Mouse (Mus musculus) macrophage (primary cell): ENCODE measurements around the gene Ankef1. TPM values are rescaled to one million over a fixed set of nuclear protein-coding genes. Genes with fewer than 3 reads are reported as not detected.

Source experiments
- H3K27ac ChIP-seq: fragments of 350-480 bp; formaldehyde crosslinking; 2 replicates; pipeline ENCODE4 v1.9.0; 2021
- H3K36me3 ChIP-seq: fragments of 350-480 bp; formaldehyde crosslinking; 2 replicates; pipeline ENCODE4 v1.9.0; 2021; ENCODE audit errors: inconsistent target
- H3K4me3 ChIP-seq: fragments of 350-480 bp; formaldehyde crosslinking; 2 replicates; pipeline ENCODE4 v1.9.0; 2021; ENCODE audit errors: inconsistent target
- H3K79me2 ChIP-seq: fragments of 350-480 bp; formaldehyde crosslinking; 2 replicates; pipeline ENCODE4 v1.9.0; 2021; ENCODE audit errors: inconsistent target
- WGBS: methylation state at CpG from one replicate; pipeline ENCODE4 v1.1.7; 2026; ENCODE audit warnings: inconsistent platforms; ENCODE audit not compliant: missing documents; 5-methylcytosine and 5-hydroxymethylcytosine counted together
- polyA plus RNA-seq: library from polyadenylated mRNA; stranded (reverse); fragments of 250-400 nt; gene quantifications from 3 replicates; pipeline ENCODE4 v1.2.4, GENCODE M21; 2018; ENCODE audit warnings: inconsistent platforms

Ankef1 gene
- polyA plus RNA-seq, 1 experiment from 2014 or later = not detected

GRCm38 (mm10) chr2:136528937-136529336 is 27.2 kb downstream of the Ankef1 start:
- Histone ChIP-seq H3K4me3 (no peak overlapping the region), H3K27ac (no peak overlapping the region), H3K36me3 (no peaks in the 10 kb centered on the region), H3K79me2 (no peaks in the 10 kb centered on the region)
- WGBS = 84% methylated on average over 7 of the region's 7 CpGs

- Histone ChIP-seq H3K27ac (no peak overlapping the region), H3K79me2 (no peaks in the 10 kb centered on the region), H3K4me3 (no peak overlapping the region), H3K36me3 (no peaks in the 10 kb centered on the region)
- WGBS = 2% methylated on average over 23 of the region's 23 CpGs
Measured at GRCm38 (mm10) chr2:136532033-136532432, 30.3 kb downstream of the Ankef1 start.

GRCm38 (mm10) chr2:136558020-136558419 is 56.3 kb downstream of the Ankef1 start:
- Histone ChIP-seq H3K79me2 (no peaks in the 10 kb centered on the region), H3K36me3 (no peaks in the 10 kb centered on the region), H3K27ac (no peak overlapping the region), H3K4me3 (no peak overlapping the region)
- WGBS = 76% methylated on average over 5 of the region's 5 CpGs

- Histone ChIP-seq H3K27ac (no peak overlapping the region), H3K36me3 (no peaks in the 10 kb centered on the region), H3K79me2 (no peaks in the 10 kb centered on the region), H3K4me3 (no peak overlapping the region)
- WGBS = 92% methylated on average over 1 of the region's 1 CpGs
Measured at GRCm38 (mm10) chr2:136562336-136562735, 60.6 kb downstream of the Ankef1 start.

GRCm38 (mm10) chr2:136570856-136571255 is 69.1 kb downstream of the Ankef1 start:
- H3K79me2 ChIP-seq = no peaks in the 10 kb centered on the region
- 63% methylated on average over 2 of the region's 2 CpGs for WGBS
- H3K4me3 ChIP-seq = no peak overlapping the region
- H3K27ac ChIP-seq = no peak overlapping the region
- H3K36me3 ChIP-seq = no peaks in the 10 kb centered on the region

- H3K36me3 ChIP-seq = no peaks in the 10 kb centered on the region
- no peak overlapping the region for H3K4me3 ChIP-seq
- H3K79me2 ChIP-seq = no peaks in the 10 kb centered on the region
- no peak overlapping the region for H3K27ac ChIP-seq
- 71% methylated on average over 2 of the region's 2 CpGs for WGBS
Measured at GRCm38 (mm10) chr2:136582762-136583161, 81.1 kb downstream of the Ankef1 start.

- no peak overlapping the region for H3K27ac ChIP-seq
- H3K4me3 ChIP-seq = no peak overlapping the region
- H3K79me2 ChIP-seq = no peaks in the 10 kb centered on the region
- WGBS = 40% methylated on average over 2 of the region's 2 CpGs
- no peaks in the 10 kb centered on the region for H3K36me3 ChIP-seq
Measured at GRCm38 (mm10) chr2:136588811-136589210, 87.1 kb downstream of the Ankef1 start.

GRCm38 (mm10) chr2:136596451-136596850 is 94.7 kb downstream of the Ankef1 start:
- H3K27ac ChIP-seq = no peak overlapping the region
- H3K4me3 ChIP-seq = no peak overlapping the region
- no peaks in the 10 kb centered on the region for H3K79me2 ChIP-seq
- 34% methylated on average over 3 of the region's 3 CpGs for WGBS
- no peaks in the 10 kb centered on the region for H3K36me3 ChIP-seq

GRCm38 (mm10) chr2:136598743-136599142 is 97.0 kb downstream of the Ankef1 start:
- H3K36me3 ChIP-seq = no peaks in the 10 kb centered on the region
- no peak overlapping the region for H3K27ac ChIP-seq
- 94% methylated on average over 6 of the region's 6 CpGs for WGBS
- no peak overlapping the region for H3K4me3 ChIP-seq
- H3K79me2 ChIP-seq = no peaks in the 10 kb centered on the region

GRCm38 (mm10) chr2:136600651-136601170 is 99.0 kb downstream of the Ankef1 start:
- no peaks in the 10 kb centered on the region for H3K36me3 ChIP-seq
- no peak overlapping the region for H3K27ac ChIP-seq
- no peaks in the 10 kb centered on the region for H3K79me2 ChIP-seq
- H3K4me3 ChIP-seq = no peak overlapping the region
- 85% methylated on average over 5 of the region's 5 CpGs for WGBS

GRCm38 (mm10) chr2:136601206-136601605 is 99.5 kb downstream of the Ankef1 start:
- no peaks in the 10 kb centered on the region for H3K79me2 ChIP-seq
- no peak overlapping the region for H3K4me3 ChIP-seq
- no peak overlapping the region for H3K27ac ChIP-seq
- 77% methylated on average over 4 of the region's 4 CpGs for WGBS
- H3K36me3 ChIP-seq = no peaks in the 10 kb centered on the region

Other genes starting within 250 kb of the Ankef1 start
- gene Pak7, start 113.9 kb upstream of the Ankef1 start, polyA plus RNA-seq = not detected in 3 replicates
- not detected in 3 replicates for gene Snap25, start 211.5 kb downstream of the Ankef1 start, polyA plus RNA-seq